Mouse (Mus musculus): Measurements from ENCODE around the gene Tubgcp2. TPM values are rescaled to one million over a fixed set of nuclear protein-coding genes. Genes with fewer than 3 reads are reported as not detected.

Gene Tubgcp2
- total RNA-seq, 2 experiments from 2014 or later = 17.8 to 29.7 TPM

DNA sequence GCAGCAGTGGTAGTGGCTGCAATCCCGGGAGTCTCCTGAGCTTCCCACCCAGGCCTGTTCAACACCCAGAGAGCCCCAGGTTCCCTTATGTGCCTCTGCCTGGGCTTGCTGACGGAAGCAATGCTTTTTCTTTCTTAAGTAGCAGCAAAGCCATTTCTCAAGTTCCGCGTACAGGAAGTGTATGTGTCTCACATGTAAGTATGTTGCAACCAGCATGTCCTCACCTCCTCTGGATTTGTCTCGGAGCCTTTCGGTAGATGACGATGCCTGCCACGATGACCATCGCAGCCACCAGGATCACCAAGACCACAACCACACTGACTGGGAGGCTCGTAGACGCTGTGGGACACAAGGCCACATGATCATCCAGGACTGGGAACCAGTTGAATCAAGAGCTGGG is 52.0 kb downstream of the Tubgcp2 start:
- peak; percentile 86 for ATAC-seq (ENCODE audit: poor library complexity, severe bottlenecking)

- ATAC-seq (ENCODE audit: poor library complexity, severe bottlenecking) = no peak
These were observed 54.4 kb downstream of the Tubgcp2 start for GRCm38 (mm10) chr7:139982058-139982457.

DNA sequence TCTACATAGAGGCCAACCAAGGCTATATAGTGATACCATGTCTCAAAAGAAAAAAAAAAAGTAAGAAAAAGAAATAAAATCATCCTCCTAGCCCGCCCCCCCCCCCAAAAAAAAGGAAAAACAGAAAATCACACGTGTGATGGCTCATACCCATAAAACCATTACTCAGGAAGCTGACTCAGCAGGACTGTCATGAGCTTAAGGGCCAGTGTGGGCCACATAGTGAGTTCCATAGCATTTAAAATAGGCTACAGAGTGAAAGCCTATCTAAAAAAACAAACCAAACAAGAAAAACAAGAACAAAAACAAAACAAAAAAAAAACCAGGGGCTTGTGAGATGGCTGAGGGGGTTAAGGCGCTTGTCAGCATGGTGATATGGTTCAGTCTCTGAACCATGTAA is 55.7 kb downstream of the Tubgcp2 start:
- ATAC-seq (ENCODE audit: poor library complexity, severe bottlenecking) = no peak

- ATAC-seq (ENCODE audit: poor library complexity, severe bottlenecking) = peak; percentile 20
These were observed 57.3 kb downstream of the Tubgcp2 start for GRCm38 (mm10) chr7:139979011-139979719.

DNA sequence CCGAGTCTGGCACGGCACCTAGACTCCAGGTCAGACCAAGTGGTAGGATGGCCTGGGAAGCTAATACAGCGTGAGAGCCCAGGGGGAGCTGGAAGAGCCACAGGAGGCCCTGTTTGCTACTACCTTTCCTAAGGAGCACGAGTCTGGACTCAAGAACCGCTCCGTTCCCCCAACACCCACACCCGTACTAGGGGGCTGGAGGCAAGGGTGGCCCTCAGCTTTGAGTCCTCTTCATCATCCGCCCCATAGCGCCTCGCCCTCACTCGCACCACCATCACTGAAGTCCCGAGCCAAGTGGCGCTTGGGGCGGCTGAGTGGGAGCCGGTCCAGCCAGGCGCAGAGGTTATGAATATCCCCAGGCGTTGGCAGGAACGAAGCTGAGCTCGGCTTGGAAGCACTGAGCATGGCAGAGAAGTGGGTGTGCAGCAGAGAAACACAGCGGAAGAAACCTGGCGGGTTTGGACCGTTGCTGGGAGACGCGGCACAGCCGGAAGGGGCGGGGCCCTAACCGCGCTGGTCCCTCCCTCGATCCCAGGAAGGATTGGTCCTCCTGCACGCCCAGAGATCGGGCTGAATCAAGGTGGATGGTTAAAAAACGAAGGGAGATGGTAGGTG is 58.1 kb downstream of the Tubgcp2 start, which contains the start of gene 6430531B16Rik:
6430531B16Rik (minus strand) TSS at position 478 of the 615 bp plus-strand sequence.
- peak; percentile 62 for ATAC-seq (ENCODE audit: poor library complexity, severe bottlenecking)

- ATAC-seq (ENCODE audit: poor library complexity, severe bottlenecking) = no peak
These were observed 61.0 kb downstream of the Tubgcp2 start for GRCm38 (mm10) chr7:139975471-139975870.

DNA sequence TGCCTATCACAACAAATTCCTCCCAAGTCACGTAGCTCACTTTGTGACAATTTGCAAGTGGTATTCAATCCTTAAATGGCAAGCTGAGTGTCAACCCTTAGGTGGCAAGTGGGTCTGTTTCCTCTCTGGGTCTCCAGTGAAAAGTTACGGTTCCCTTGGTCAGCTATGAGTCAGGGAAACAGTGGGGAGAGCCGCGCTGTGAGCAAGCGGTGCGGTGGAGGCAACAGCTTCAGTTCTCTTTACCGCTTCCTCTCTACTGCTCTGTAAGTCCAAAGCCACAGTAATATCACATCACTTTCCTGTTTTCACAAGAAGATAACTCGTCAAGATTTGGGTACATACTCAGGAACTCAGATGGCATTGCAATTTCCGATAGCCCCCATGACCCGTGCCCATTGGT is 62.2 kb downstream of the Tubgcp2 start:
- ATAC-seq (ENCODE audit: poor library complexity, severe bottlenecking) = peak; percentile 60

GRCm38 (mm10) chr7:139972923-139973331 is 63.5 kb downstream of the Tubgcp2 start:
- peak; percentile 33 for ATAC-seq (ENCODE audit: poor library complexity, severe bottlenecking)

- ATAC-seq (ENCODE audit: poor library complexity, severe bottlenecking) = peak; percentile 47
These were observed 65.0 kb downstream of the Tubgcp2 start for GRCm38 (mm10) chr7:139971436-139971835.

GRCm38 (mm10) chr7:139970979-139971378 is 65.5 kb downstream of the Tubgcp2 start:
- no peak for ATAC-seq (ENCODE audit: poor library complexity, severe bottlenecking)

DNA sequence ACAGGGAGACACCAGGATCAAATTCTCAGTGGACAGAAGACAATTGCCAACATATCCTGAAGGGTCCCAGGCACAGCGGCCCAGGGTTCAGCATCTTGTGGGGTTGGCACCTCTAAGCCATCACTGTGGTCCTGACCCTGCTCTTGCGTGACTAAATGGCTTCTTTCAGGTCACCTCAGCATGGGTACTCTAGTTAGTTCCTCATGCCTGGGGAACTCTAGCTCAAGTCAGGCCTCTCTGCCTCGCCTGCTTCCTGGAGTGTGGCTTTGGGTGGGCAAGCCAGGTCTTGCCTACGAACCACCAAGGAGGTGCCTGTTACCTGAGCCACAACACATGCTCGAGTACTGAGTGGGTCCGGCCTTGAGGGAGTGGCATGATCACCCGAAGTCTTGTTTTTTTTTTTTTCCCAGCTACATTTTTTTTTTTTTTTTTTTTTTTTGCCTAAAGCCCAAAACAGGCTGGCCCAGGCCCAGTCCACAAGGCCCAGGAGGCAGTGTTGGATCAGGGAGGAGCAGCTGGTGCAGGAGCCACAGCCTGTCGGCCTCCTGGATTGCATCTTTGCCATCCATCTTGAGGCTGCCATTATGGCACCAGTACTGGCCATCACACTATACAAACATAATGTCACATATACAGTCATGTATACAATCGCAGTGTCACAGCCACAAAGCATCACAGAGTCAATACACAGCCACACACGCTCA is 66.1 kb downstream of the Tubgcp2 start:
- no peak for ATAC-seq (ENCODE audit: poor library complexity, severe bottlenecking)

- ATAC-seq (ENCODE audit: poor library complexity, severe bottlenecking) = 0 out of 2 replicates have a peak, but pooled peaks have one; percentile 21
These were observed 66.9 kb downstream of the Tubgcp2 start for GRCm38 (mm10) chr7:139969348-139970130.

DNA sequence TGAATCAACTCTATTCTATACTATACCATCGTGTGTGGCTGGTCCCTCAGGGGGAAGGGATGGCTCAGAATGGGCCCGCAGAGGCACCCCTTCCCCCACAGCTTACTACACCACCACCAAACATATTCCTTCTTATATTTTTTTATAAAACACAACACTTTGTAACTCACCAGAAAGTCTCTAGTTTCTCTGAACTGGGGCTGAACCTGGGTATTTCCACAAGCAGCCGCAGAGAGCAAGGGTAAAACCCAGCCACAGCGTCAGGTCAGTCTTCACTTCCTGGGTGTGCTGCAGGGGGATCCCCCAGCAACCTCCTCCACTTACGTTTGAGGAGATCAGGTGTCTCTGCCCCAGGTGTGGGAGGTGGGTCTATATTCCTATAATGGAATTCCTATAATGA is 68.0 kb downstream of the Tubgcp2 start:
- no peak for ATAC-seq (ENCODE audit: poor library complexity, severe bottlenecking)

DNA sequence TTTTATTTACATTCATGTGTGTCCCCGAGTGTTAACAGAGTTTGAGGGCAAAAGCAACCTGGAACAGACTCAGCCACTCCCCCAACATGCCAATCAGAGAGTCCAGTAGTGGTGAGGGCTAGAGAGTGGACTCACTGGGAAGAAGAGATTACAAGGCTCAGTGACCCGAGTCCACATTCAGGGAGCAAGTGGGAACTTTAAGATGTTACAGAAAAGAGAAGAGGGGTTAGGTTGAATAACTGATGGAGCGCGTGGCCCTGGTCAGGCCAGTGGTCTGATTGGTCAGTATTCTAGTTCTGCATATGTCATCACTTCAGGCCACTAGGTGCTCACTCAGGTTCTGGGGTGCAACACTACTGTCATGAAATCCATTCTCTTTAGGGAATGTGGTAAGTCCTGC is 69.3 kb downstream of the Tubgcp2 start:
- ATAC-seq (ENCODE audit: poor library complexity, severe bottlenecking) = no peak

DNA sequence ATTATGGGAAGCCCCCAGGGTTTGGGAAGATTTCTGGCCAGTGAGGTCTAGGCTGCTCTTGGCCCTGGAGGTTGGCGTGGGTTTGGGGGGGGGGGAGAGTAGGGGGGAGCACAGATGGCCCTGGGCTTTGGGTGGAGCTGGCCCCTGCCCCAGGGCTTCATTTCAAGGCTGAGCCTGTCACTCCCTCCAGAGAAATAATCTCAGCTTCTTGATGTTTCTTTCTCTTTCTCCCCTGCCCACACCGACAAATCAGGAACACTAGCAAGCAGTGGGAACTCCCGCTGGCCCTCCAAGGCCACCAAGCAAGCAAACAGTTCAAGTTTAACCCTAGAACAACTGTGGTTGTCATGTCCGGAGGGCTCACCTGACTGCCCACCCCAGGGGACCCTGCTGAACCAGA is 72.7 kb downstream of the Tubgcp2 start:
- no peak for ATAC-seq (ENCODE audit: poor library complexity, severe bottlenecking)

DNA sequence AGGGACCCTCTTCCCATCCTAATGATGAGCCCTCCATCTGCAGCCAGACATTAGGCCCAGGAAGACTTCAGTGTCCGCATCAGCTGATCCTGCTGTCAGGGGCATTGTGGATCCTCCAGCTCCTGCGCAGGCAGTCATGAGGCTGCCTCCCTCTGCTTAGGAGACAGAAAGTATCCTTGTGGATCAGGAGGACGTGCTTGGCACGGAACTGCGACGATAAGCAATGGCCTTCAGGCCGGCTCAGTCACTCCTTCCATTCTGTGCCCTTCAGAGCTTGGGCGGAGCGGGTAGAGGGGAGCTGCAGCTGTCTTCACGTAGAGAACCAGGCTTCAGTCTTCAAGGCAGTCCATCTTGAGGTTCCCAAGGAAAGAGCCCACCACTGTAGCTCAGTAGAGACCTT is 75.3 kb downstream of the Tubgcp2 start:
- ATAC-seq (ENCODE audit: poor library complexity, severe bottlenecking) = no peak

- no peak for ATAC-seq (ENCODE audit: poor library complexity, severe bottlenecking)
These were observed 78.5 kb downstream of the Tubgcp2 start for GRCm38 (mm10) chr7:139957958-139958357.

GRCm38 (mm10) chr7:139957437-139957836 is 79.0 kb downstream of the Tubgcp2 start:
- ATAC-seq (ENCODE audit: poor library complexity, severe bottlenecking) = peak; percentile 86

DNA sequence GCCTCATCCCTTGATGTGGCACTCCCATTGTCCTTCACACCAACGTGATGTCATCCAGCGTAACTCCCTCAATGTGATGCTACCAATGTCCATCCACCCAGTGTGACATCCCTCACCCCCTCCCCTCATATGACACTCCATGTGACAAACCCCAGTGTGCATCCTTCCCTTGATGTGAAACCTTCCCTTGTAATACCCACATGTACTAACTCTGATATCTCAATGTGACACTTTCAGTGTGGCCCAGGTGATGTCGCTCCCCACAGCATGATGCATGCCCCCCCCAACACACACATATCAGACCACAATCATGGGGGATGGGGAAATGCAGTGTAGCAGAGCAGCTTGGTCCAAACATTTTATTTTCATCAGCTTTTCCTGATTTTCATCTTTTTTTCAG is 79.8 kb downstream of the Tubgcp2 start:
- ATAC-seq (ENCODE audit: poor library complexity, severe bottlenecking) = no peak

GRCm38 (mm10) chr7:139955505-139955904 is 81.0 kb downstream of the Tubgcp2 start:
- ATAC-seq (ENCODE audit: poor library complexity, severe bottlenecking) = no peak

Measured in megakaryocyte, adult 5-6 weeks (primary cell).